Mouse (Mus musculus) heart, embryonic 16.5 days (tissue): Measurements from ENCODE around the gene Gprasp1. TPM values are rescaled to one million over a fixed set of nuclear protein-coding genes. Genes with fewer than 3 reads are reported as not detected.
"Not testable (repeated sequence)": the region's sequence is repeated elsewhere in the genome, so short reads cannot be mapped to it uniquely, and the experiment has no call there.

Source experiments
- ATAC-seq: fragments of 200-750 bp; cut with Nextera tagmentation; replicated peaks from 2 replicates; pipeline ENCODE4 v1.8.0; 2017; ENCODE audit warnings: moderate number of reproducible peaks; ENCODE audit not compliant: insufficient read depth, low FRiP score; ENCODE audit errors: extremely low read depth
- H3K27ac ChIP-seq: fragments of 300-500 bp; sonication (generic); 2 replicates; pipeline ENCODE4 v1.5.1; 2014; ENCODE audit warnings: mild to moderate bottlenecking, low read length, control low read depth, moderate library complexity
- H3K27me3 ChIP-seq: fragments of 300-500 bp; sonication (generic); 2 replicates; pipeline ENCODE4 v1.6.1; 2014; ENCODE audit warnings: low read length, mixed read lengths; ENCODE audit not compliant: control insufficient read depth, insufficient read depth
- H3K36me3 ChIP-seq: fragments of 300-500 bp; sonication (generic); 2 replicates; pipeline ENCODE4 v1.6.1; 2014; ENCODE audit not compliant: control insufficient read depth, insufficient read depth
- H3K4me1 ChIP-seq: fragments of 300-500 bp; sonication (generic); 2 replicates; pipeline ENCODE4 v1.6.1; 2014; ENCODE audit warnings: low read length, mixed read lengths; ENCODE audit not compliant: control insufficient read depth, insufficient read depth
- H3K4me2 ChIP-seq: fragments of 300-500 bp; sonication (generic); 2 replicates; pipeline ENCODE4 v1.6.1; 2014; ENCODE audit warnings: low read depth, mild to moderate bottlenecking, control low read depth, low read length
- H3K4me3 ChIP-seq: fragments of 300-500 bp; sonication (generic); 2 replicates; pipeline ENCODE4 v1.5.1; 2014; ENCODE audit warnings: mild to moderate bottlenecking, control low read depth, low read length
- H3K9ac ChIP-seq: fragments of 300-500 bp; sonication (generic); 2 replicates; pipeline ENCODE4 v1.6.1; 2014; ENCODE audit warnings: low read length, control low read depth
- H3K9me3 ChIP-seq: fragments of 300-500 bp; sonication (generic); replicated peaks from 2 replicates; pipeline ENCODE4 v1.6.1; 2016; ENCODE audit warnings: low read length; ENCODE audit not compliant: control insufficient read depth
- WGBS: fragments of 180-500 bp; shearing (Covaris S2); extraction: QIAGEN DNeasy Blood & Tissue Kit; methylation state at CpG from one replicate; pipeline ENCODE4 v1.1.7; 2014; 5-methylcytosine and 5-hydroxymethylcytosine counted together
- polyA plus RNA-seq: library from polyadenylated mRNA; unstranded; fragments of >200 nt; fragmentation: Nextera tagmentation; extraction: Ambion mirVana; gene quantifications from 2 replicates; pipeline ENCODE4 v1.2.1, GENCODE M21; 2015

Gprasp1 gene
- polyA plus RNA-seq: 30.9 and 32.5 TPM in 2 replicates

GRCm38 (mm10) chrX:135742304-135743055, at the start of gene Gprasp1, which contains the start of gene Armcx5:
TSS of gene Gprasp1 (plus strand) at chrX:135742733.
TSS of gene Armcx5 (plus strand) at chrX:135742733.
- Histone ChIP-seq H3K4me3 (peak within 1 kb of the TSS; percentile 74), H3K27me3 (no peaks in the 10 kb centered on the region), H3K4me1 (peaks cover 4% of the 10 kb centered on the region), H3K27ac (peak within 1 kb of the TSS; percentile 85), H3K36me3 (no peaks in the 10 kb centered on the region), H3K9me3 (no peaks in the 10 kb centered on the region), H3K9ac (peak within 1 kb of the TSS; percentile 79), H3K4me2 (peak within 1 kb of the TSS; percentile 70)
- ATAC-seq: peak; percentile 96
- WGBS: 12% methylated on average over 47 of the region's 48 CpGs

- H3K4me2 ChIP-seq: no peak within 1 kb of the TSS
- no peaks in the 10 kb centered on the region for H3K4me1 ChIP-seq
- H3K36me3 ChIP-seq: no peaks in the 10 kb centered on the region
- H3K9ac ChIP-seq: no peak within 1 kb of the TSS
- no peak for ATAC-seq
- no peak within 1 kb of the TSS for H3K27ac ChIP-seq
- 45% methylated on average over 1 of the region's 1 CpGs for WGBS
- H3K9me3 ChIP-seq: no peaks in the 10 kb centered on the region
- H3K4me3 ChIP-seq: no peak within 1 kb of the TSS
- H3K27me3 ChIP-seq: no peaks in the 10 kb centered on the region
Measured at GRCm38 (mm10) chrX:135693633-135694032, 48.9 kb upstream of the Gprasp1 start, which contains the start of gene Tcp11x2. TSS of gene Tcp11x2 (minus strand) at chrX:135693790.

DNA sequence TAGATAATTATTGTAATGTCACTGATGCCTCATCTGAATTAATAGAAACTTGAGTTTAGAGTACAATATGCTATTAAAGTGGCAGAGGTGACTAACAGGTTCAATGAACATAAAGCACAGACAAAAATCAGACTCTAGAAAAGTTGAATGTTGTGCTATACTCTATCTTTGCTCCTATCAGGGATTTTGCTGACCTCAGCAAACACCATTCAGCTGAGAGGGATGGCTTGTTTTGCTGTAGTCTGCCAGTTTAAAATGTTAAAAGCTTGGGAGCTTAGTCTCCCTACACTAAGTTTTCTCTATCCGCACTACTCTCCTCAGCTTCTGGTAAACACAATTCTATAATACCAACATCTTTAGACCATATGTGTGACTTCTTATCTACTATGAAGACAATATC, 39.4 kb upstream of the Gprasp1 start:
- Histone ChIP-seq H3K4me1 (no peaks in the 10 kb centered on the region), H3K27ac (no peak overlapping the region), H3K27me3 (no peaks in the 10 kb centered on the region), H3K9me3 (no peaks in the 10 kb centered on the region), H3K4me2 (no peak overlapping the region), H3K4me3 (no peak overlapping the region), H3K36me3 (no peaks in the 10 kb centered on the region), H3K9ac (no peak overlapping the region)
- ATAC-seq: no peak
- WGBS: 85% methylated on average over 1 of the region's 1 CpGs

DNA sequence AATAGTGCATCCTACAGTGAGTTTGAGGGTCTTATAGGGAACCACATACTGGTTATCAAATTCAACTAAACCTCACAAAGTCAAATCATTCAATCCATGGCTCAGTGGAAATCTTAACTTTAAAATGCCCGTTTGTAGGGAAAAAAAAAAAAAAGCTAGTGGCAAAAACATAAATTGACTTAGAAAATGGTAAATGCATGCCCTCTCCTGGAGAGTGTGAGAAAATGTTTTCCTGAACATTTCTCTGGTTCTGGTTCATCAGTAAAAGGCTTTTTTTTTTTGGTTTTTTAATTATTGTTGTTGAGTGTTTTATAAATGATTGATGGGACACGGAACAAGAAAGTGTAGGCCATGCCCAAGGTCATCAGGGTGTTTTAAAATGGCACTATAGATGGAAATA, 38.2 kb upstream of the Gprasp1 start:
- 33% methylated on average over 2 of the region's 2 CpGs for WGBS

DNA sequence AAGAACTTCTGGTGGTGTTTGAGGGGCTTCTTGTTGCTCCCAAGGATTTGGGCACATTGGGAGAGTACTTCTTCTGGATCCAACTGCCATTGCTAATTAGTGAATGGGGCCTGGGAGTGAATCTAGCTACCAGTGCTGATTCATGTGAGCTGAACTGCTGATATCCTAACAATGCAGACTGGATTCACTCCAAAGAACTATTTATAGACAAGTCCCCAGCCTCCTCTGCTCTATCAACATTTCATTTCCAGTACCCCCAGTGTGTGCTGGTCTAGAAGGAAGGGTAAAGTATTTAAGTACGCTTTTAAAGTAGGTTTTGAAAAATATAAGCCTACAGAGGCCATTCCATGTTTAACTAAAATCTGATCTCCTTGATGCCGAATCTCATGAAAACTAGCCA, 29.7 kb upstream of the Gprasp1 start:
- WGBS: 57% methylated on average over 2 of the region's 2 CpGs
- H3K9ac ChIP-seq: no peak overlapping the region
- H3K27me3 ChIP-seq: no peaks in the 10 kb centered on the region
- 0 out of 2 replicates have a peak overlapping the region, but pooled peaks have one; percentile 10 for H3K4me2 ChIP-seq
- H3K4me3 ChIP-seq: no peak overlapping the region
- H3K36me3 ChIP-seq: no peaks in the 10 kb centered on the region
- no peaks in the 10 kb centered on the region for H3K4me1 ChIP-seq
- H3K9me3 ChIP-seq: no peaks in the 10 kb centered on the region
- peak overlapping the region; percentile 57 for H3K27ac ChIP-seq
- ATAC-seq: peak; percentile 65; the same call in 1 of the 2 replicates

More for the DNA sequence above, 38.2 kb upstream of the Gprasp1 start:
- Histone ChIP-seq H3K27me3 (no peaks in the 10 kb centered on the region), H3K4me1 (no peaks in the 10 kb centered on the region), H3K27ac (no peak overlapping the region), H3K36me3 (no peaks in the 10 kb centered on the region), H3K4me2 (no peak overlapping the region), H3K9me3 (no peaks in the 10 kb centered on the region), H3K4me3 (no peak overlapping the region), H3K9ac (no peak overlapping the region)
- ATAC-seq: no peak

DNA sequence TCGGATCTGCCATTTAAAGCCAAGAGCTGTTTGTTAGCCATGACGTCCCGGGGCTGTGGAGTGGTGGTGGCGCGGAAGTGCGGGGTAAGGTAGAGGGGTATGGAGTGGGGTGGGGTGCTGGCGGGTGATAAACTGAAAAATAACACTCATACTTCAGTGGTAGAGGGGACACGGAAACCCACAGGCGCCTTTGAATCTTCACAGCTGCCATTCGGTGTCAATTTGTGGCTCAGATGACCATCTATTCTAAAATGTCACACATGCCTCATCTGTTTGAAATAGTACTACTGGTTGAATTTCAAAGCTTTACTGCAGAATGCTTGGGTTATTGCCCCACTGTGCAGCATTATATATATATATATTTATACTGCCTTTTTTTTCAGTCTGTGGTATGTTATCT, 17.4 kb upstream of the Gprasp1 start, which contains the start of gene Tmsb15a:
Tmsb15a (minus strand) TSS at position 101 of the 400 bp plus-strand sequence.
- ATAC-seq: no peak
- no peak within 1 kb of the TSS for H3K4me3 ChIP-seq

DNA sequence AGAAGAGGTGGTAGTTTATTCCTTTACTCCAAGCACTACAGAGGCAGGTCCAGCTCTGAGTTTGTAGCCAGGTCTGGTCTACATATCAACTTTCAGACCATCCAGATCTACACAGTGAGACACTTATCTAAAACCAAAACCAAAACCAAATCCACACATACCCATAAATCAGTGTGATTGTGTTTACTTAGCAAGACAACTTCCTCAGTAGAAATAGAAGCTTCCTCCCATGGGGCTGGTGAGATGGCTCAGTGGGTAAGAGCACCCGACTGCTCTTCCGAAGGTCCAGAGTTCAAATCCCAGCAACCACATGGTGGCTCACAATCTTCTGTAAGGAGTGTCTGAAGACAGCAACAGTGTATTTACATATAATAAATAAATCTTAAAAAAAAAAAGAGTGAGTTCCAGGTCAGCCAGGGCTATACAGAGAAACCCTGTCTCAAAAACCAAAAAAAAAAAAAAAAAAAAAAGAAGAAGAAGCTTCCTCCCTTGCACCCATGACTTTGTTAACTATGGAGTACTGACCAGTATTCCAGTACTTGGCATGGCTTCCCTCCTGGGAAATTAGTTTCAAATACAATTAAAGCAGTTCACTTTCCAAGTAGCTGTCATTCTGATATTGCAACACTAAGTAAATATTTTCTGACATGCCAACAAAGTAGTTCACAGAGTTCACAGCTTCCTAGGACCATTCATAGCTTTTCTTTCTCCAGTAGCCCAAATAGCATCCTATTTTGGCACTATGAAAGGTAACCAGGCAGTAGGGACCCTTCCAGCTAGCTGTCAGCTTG, 3.6 kb upstream of the Gprasp1 start:
- Histone ChIP-seq H3K4me3 (no peak overlapping the region), H3K27me3 (no peaks in the 10 kb centered on the region), H3K27ac (no peak overlapping the region), H3K36me3 (no peaks in the 10 kb centered on the region), H3K4me1 (peaks cover 4% of the 10 kb centered on the region), H3K4me2 (no peak overlapping the region), H3K9ac (no peak overlapping the region), H3K9me3 (no peaks in the 10 kb centered on the region)
- ATAC-seq: no peak
- 90% methylated on average over 2 of the region's 2 CpGs for WGBS

More for the DNA sequence above, 17.4 kb upstream of the Gprasp1 start, which contains the start of gene Tmsb15a:
- H3K4me2 ChIP-seq: no peak within 1 kb of the TSS
- H3K4me1 ChIP-seq: no peaks in the 10 kb centered on the region
- H3K9me3 ChIP-seq: no peaks in the 10 kb centered on the region
- no peaks in the 10 kb centered on the region for H3K36me3 ChIP-seq
- H3K27ac ChIP-seq: no peak within 1 kb of the TSS
- 82% methylated on average over 10 of the region's 10 CpGs for WGBS
- H3K27me3 ChIP-seq: no peaks in the 10 kb centered on the region
- no peak within 1 kb of the TSS for H3K9ac ChIP-seq

DNA sequence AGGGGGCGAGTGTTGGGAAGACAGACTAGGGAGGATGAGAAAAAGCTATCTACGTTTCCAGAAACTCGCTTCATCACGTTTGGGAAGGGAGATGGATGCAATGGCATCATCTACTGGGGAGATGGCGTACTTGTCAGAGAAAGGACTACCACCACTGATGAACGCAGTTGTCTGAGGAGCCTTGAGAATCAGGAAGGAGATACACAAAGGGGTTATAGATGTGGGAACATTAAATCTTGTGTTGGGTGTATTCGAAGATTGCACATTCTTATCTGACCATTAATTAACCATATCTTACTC, 473 bp downstream of the Gprasp1 start:
- no peaks in the 10 kb centered on the region for H3K9me3 ChIP-seq
- peak overlapping the region; percentile 74 for H3K4me3 ChIP-seq
- 15% methylated on average over 7 of the region's 7 CpGs for WGBS
- peak overlapping the region; percentile 70 for H3K4me2 ChIP-seq
- peaks cover 4% of the 10 kb centered on the region for H3K4me1 ChIP-seq
- peak overlapping the region; percentile 79 for H3K9ac ChIP-seq
- H3K36me3 ChIP-seq: no peaks in the 10 kb centered on the region
- no peak overlapping the region for H3K27ac ChIP-seq
- 0 out of 2 replicates have a peak, but pooled peaks have one; percentile 10 for ATAC-seq
- H3K27me3 ChIP-seq: no peaks in the 10 kb centered on the region

- WGBS: 80% methylated on average over 3 of the region's 3 CpGs
- H3K27me3 ChIP-seq, H3K4me1 ChIP-seq, H3K36me3 ChIP-seq, H3K27ac ChIP-seq, H3K4me3 ChIP-seq, ATAC-seq, H3K9me3 ChIP-seq, H3K9ac ChIP-seq, H3K4me2 ChIP-seq: not testable (repeated sequence)
Measured at GRCm38 (mm10) chrX:135745376-135745775, 2.8 kb downstream of the Gprasp1 start.
